Mouse (Mus musculus): ENCODE data around the gene Mettl7a3. TPM values are rescaled to one million over a fixed set of nuclear protein-coding genes. Genes with fewer than 3 reads are reported as not detected.
"Not testable (repeated sequence)": the region's sequence is repeated elsewhere in the genome, so short reads cannot be mapped to it uniquely, and the experiment has no call there.

Mettl7a3 gene
- total RNA-seq, 1 experiment, result 0.49 TPM

DNA sequence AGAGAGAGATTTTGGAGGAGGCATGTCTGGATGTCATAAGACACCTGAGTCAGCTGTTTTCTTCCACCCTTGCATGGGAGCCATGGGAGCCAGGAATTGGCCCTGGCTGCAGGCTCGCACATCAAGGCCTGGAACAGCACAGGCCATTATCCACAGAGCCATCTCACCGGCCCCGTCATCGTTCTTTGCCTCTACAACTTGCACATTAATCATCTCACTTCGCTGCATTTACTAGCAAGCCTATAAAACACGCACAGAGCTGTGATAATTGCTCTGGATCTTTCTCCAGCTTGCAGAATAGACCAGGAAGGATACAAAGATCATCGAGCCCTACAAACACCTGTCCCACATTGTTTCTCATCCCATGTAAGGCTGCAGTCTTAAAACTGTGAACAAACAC is 4.0 kb upstream of the Mettl7a3 start:
- in situ Hi-C loops (cut with MboI; ENCODE audit: low sequenced_read_pairs in 2 of 2, unreplicated experiment in 2 of 2), result no loop called here

DNA sequence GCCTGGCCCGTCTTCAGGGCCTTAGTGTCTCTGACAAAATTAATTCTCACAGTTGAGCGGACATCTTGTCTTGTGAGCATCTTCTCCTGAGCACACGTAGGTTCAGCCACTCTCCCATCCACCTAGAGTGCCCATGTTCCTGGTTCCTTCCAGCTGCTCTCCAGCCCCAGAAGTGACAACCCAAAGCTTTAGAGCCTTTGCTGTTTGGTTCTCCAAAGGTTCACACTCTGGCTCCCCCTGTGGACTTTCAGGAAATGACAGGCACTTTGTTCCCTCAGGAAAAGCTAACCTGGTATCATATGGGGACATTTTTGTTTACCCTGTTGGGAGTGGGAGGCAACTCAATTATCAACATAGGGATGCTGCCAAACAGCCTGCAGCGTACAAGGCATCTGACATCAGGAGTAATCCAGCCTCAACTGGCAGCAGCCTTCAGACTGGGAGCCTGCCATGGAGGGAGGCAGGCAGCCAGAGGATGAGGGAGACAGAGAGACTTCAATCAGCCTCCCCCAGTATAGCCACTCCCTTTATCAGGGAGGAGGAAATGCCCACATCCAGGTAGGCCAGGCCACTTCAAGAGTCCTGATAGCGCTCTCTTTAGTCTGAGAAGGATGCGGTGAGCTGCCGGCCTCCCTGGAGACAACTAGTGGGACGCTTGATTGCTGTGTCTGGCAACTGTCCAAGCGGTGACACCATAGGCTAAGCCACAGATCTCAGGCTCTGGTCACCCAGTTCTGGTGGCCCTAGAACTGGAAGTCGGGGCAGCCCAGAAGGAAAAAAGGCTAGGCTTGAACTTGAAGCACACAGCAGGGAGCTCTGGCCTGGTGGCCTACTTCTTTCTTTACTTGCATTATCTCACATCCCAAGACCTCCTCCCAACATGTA is 2.4 kb upstream of the Mettl7a3 start:
- H3K27ac ChIP-seq (ENCODE audit: insufficient read depth, low read depth, low read length, poor library complexity, severe bottlenecking); H3K36me3 ChIP-seq (ENCODE audit: control insufficient read depth, insufficient read depth, low read length, poor library complexity, severe bottlenecking); H3K9me3 ChIP-seq (ENCODE audit: control insufficient read depth, insufficient read depth, low read depth, low read length); in situ Hi-C loops (cut with MboI; ENCODE audit: low sequenced_read_pairs in 2 of 2, unreplicated experiment in 2 of 2); H3K9ac ChIP-seq (ENCODE audit: insufficient read depth, low read depth, low read length, poor library complexity, severe bottlenecking); H3K4me3 ChIP-seq (ENCODE audit: insufficient read depth in 1 of 2, low read depth in 1 of 2, low read length in 2 of 2, poor library complexity in 1 of 2, severe bottlenecking in 1 of 2); H3K4me1 ChIP-seq (ENCODE audit: control insufficient read depth in 2 of 2, insufficient read depth in 2 of 2, low read length in 2 of 2, poor library complexity in 1 of 2); DNase-seq (ENCODE audit: low read depth, low spot score): not testable (repeated sequence)

More for the DNA sequence above, 4.0 kb upstream of the Mettl7a3 start:
- H3K27ac ChIP-seq (ENCODE audit: insufficient read depth, low read depth, low read length, poor library complexity, severe bottlenecking), result no peak overlapping the region
- no peaks in the 10 kb centered on the region for H3K9me3 ChIP-seq (ENCODE audit: control insufficient read depth, insufficient read depth, low read depth, low read length)
- DNase-seq (ENCODE audit: low read depth, low spot score), result no peak
- no peak overlapping the region for H3K9ac ChIP-seq (ENCODE audit: insufficient read depth, low read depth, low read length, poor library complexity, severe bottlenecking)
- H3K4me1 ChIP-seq (ENCODE audit: control insufficient read depth in 2 of 2, insufficient read depth in 2 of 2, low read length in 2 of 2, poor library complexity in 1 of 2), result no peaks in the 10 kb centered on the region
- TF ChIP-seq HCFC1 (IDR thresholded peaks at IDR 0.05; ENCODE audit: borderline replicate concordance, insufficient read depth, low read length) (no peak), MAFK (IDR thresholded peaks at IDR 0.05; ENCODE audit: insufficient read depth, low read depth, low read length) (no peak), CHD2 (IDR thresholded peaks at IDR 0.05; ENCODE audit: low read depth, low read length) (no peak), ZNF384 (IDR thresholded peaks at IDR 0.05; ENCODE audit: low read depth, low read length) (no peak), ZC3H11A (IDR thresholded peaks at IDR 0.05; ENCODE audit: borderline replicate concordance, low read depth, low read length) (no peak)
- no peak overlapping the region for H3K4me3 ChIP-seq (ENCODE audit: insufficient read depth in 1 of 2, low read depth in 1 of 2, low read length in 2 of 2, poor library complexity in 1 of 2, severe bottlenecking in 1 of 2)
- no peaks in the 10 kb centered on the region for H3K36me3 ChIP-seq (ENCODE audit: control insufficient read depth, insufficient read depth, low read length, poor library complexity, severe bottlenecking)

GRCm38 (mm10) chr15:100337328-100337727 is 2.6 kb downstream of the Mettl7a3 start:
- H3K36me3 ChIP-seq (ENCODE audit: control insufficient read depth, insufficient read depth, low read length, poor library complexity, severe bottlenecking); in situ Hi-C loops (cut with MboI; ENCODE audit: low sequenced_read_pairs in 2 of 2, unreplicated experiment in 2 of 2): not testable (repeated sequence)

GRCm38 (mm10) chr15:100337847-100338246 is 3.1 kb downstream of the Mettl7a3 start:
- DNase-seq (ENCODE audit: low read depth, low spot score); H3K36me3 ChIP-seq (ENCODE audit: control insufficient read depth, insufficient read depth, low read length, poor library complexity, severe bottlenecking); H3K4me1 ChIP-seq (ENCODE audit: control insufficient read depth in 2 of 2, insufficient read depth in 2 of 2, low read length in 2 of 2, poor library complexity in 1 of 2); H3K9ac ChIP-seq (ENCODE audit: insufficient read depth, low read depth, low read length, poor library complexity, severe bottlenecking); in situ Hi-C loops (cut with MboI; ENCODE audit: low sequenced_read_pairs in 2 of 2, unreplicated experiment in 2 of 2); H3K4me3 ChIP-seq (ENCODE audit: insufficient read depth in 1 of 2, low read depth in 1 of 2, low read length in 2 of 2, poor library complexity in 1 of 2, severe bottlenecking in 1 of 2); H3K9me3 ChIP-seq (ENCODE audit: control insufficient read depth, insufficient read depth, low read depth, low read length); H3K27ac ChIP-seq (ENCODE audit: insufficient read depth, low read depth, low read length, poor library complexity, severe bottlenecking): not testable (repeated sequence)
- TF ChIP-seq ZC3H11A (IDR thresholded peaks at IDR 0.05; ENCODE audit: borderline replicate concordance, low read depth, low read length), result peak; percentile 22; the same call in 1 of the 2 replicates

More at GRCm38 (mm10) chr15:100337328-100337727, 2.6 kb downstream of the Mettl7a3 start:
- not testable (repeated sequence) for H3K4me3 ChIP-seq (ENCODE audit: insufficient read depth in 1 of 2, low read depth in 1 of 2, low read length in 2 of 2, poor library complexity in 1 of 2, severe bottlenecking in 1 of 2); H3K9me3 ChIP-seq (ENCODE audit: control insufficient read depth, insufficient read depth, low read depth, low read length); H3K9ac ChIP-seq (ENCODE audit: insufficient read depth, low read depth, low read length, poor library complexity, severe bottlenecking); DNase-seq (ENCODE audit: low read depth, low spot score); H3K27ac ChIP-seq (ENCODE audit: insufficient read depth, low read depth, low read length, poor library complexity, severe bottlenecking); H3K4me1 ChIP-seq (ENCODE audit: control insufficient read depth in 2 of 2, insufficient read depth in 2 of 2, low read length in 2 of 2, poor library complexity in 1 of 2)

- in situ Hi-C loops (cut with MboI; ENCODE audit: low sequenced_read_pairs in 2 of 2, unreplicated experiment in 2 of 2), result not testable (repeated sequence)
Measured at GRCm38 (mm10) chr15:100341314-100341980, 6.7 kb downstream of the Mettl7a3 start.

More at GRCm38 (mm10) chr15:100341314-100341980, 6.7 kb downstream of the Mettl7a3 start:
- DNase-seq (ENCODE audit: low read depth, low spot score); H3K4me3 ChIP-seq (ENCODE audit: insufficient read depth in 1 of 2, low read depth in 1 of 2, low read length in 2 of 2, poor library complexity in 1 of 2, severe bottlenecking in 1 of 2); H3K4me1 ChIP-seq (ENCODE audit: control insufficient read depth in 2 of 2, insufficient read depth in 2 of 2, low read length in 2 of 2, poor library complexity in 1 of 2); H3K9me3 ChIP-seq (ENCODE audit: control insufficient read depth, insufficient read depth, low read depth, low read length); H3K9ac ChIP-seq (ENCODE audit: insufficient read depth, low read depth, low read length, poor library complexity, severe bottlenecking); H3K27ac ChIP-seq (ENCODE audit: insufficient read depth, low read depth, low read length, poor library complexity, severe bottlenecking); H3K36me3 ChIP-seq (ENCODE audit: control insufficient read depth, insufficient read depth, low read length, poor library complexity, severe bottlenecking): not testable (repeated sequence)

Data from ES-E14 (cell line).